Mouse (Mus musculus): ENCODE results near the gene Olfr1225. TPM values are rescaled to one million over a fixed set of nuclear protein-coding genes. Genes with fewer than 3 reads are reported as not detected.

Gene Olfr1225
- not detected for total RNA-seq (2023)

DNA sequence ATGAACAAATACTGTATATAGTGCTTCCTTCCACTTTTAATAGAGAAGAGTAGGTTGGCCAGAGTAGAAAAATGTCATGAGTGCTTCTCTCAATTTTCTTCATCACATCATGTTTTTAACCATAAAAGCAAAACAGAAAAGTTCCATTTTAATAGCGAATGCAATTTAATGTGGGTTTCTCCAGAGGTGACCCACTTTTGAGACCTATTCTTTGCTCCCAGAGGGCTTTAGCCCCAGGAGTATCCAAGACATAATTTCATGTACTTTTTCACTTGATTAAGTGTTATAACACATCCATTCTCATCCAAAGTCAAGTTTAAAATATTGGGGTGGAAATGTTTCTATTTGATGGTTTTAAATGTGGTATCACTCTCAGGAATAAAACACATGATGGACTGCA is at the start of gene Olfr1225:
TSS of gene Olfr1225 (minus strand) at position 101 of the 400 bp plus-strand sequence.

DNA sequence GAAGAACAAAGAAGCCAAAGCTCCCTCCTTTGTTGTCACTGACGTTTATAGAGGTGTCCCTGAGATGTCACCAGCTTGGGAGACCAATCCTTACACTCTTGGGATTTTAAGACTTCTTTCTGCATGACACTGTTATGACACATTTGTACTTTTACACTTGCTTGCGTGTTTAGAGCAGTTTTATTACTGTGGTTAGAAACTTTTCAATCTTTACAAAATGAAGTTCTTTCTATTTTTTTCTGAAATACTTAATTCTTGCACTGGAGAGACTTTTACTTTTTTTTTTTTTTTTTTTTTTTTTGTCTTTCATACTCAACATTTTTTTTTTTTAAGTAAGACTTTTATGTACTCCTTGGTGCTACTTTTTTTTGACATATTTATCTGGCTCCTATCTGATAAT is 25.5 kb upstream of the Olfr1225 start, which contains the start of gene Olfr1226:
TSS of gene Olfr1226 (minus strand) at position 101 of the 400 bp plus-strand sequence.

DNA sequence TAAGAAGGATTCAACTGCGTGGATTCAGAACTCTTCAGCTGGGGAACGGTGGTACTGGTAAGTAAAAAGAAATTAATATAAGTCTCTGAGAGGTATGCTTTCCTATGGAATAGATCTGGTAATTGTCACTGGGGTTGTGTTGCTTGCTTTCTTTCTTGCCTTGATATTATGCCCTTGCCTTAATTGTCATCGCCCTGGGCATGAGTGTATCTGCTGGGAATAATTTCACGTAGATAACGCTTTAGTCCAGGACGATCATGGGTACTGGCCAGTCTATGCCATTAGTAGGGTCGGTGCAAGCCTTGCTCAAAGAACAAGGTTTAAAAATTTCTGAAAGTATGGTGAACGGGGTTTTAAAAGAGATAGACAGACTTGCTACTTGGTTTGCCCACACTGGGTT is 10.5 kb downstream of the Olfr1225 start, which contains the start of gene Olfr1224-ps1:
TSS of gene Olfr1224-ps1 (minus strand) at position 101 of the 400 bp plus-strand sequence.

DNA sequence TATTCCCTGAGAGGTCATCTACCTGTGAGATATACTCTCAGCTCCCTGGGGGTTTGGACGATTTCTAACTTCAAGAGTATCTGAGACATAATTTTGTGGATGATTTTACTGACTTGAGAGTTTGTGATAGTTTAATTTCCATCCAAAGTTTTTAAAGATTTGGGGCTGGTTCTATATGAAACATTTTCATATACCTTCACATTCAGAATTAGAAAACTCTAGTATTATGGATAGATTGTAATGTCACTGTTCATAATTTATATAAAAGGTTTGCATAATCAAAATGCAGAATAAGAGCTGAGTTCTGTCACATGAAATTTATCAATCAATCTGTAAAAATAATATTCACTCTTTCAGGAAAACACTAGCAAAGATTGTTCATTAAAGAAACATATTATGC is 23.0 kb downstream of the Olfr1225 start, which contains the start of gene Olfr1223:
TSS of gene Olfr1223 (minus strand) at position 101 of the 400 bp plus-strand sequence.

DNA sequence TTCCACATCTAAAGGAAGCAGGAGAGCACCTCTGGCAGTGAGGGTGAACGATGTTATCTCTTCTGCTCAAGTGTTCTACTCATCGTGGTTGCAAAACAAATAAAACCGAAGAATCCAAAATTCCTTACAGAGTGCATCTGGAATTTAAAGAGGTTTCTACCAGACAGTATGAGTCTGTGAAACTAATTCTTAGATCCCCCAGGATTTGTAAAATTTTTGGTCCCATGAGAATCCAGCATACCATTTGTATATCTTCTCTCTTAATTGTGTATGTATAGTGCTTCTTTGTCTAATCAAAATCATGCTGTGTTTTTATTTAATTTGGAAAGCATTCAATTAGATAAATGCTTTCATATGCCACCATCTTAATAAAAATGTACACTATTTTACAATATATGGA is 41.5 kb downstream of the Olfr1225 start, which contains the start of gene Olfr1222:
TSS of gene Olfr1222 (minus strand) at position 101 of the 400 bp plus-strand sequence.

Other genes with a start within 250 kb of the Olfr1225 start
- not detected for gene Olfr1211, start 236.6 kb downstream of the Olfr1225 start, total RNA-seq (2023)
- gene Olfr1212, start 220.7 kb downstream of the Olfr1225 start, total RNA-seq (2023), result not detected
- gene Gm13762, start 194.4 kb downstream of the Olfr1225 start, total RNA-seq (2023), result not detected
- gene Olfr1214, start 182.0 kb downstream of the Olfr1225 start, total RNA-seq (2023), result not detected
- not detected for gene Olfr1215, start 167.7 kb downstream of the Olfr1225 start, total RNA-seq (2023)
- gene Olfr1216, start 156.3 kb downstream of the Olfr1225 start, total RNA-seq (2023), result not detected
- not detected for gene Olfr1217, start 142.6 kb downstream of the Olfr1225 start, total RNA-seq (2023)
- not detected for gene Olfr1218, start 113.5 kb downstream of the Olfr1225 start, total RNA-seq (2023)
- gene Olfr1219, start 91.2 kb downstream of the Olfr1225 start, total RNA-seq (2023), result not detected
- gene Olfr1220, start 67.8 kb downstream of the Olfr1225 start, total RNA-seq (2023), result not detected
- not detected for gene Olfr1221, start 57.4 kb downstream of the Olfr1225 start, total RNA-seq (2023)
- not detected for gene Olfr1222, start 41.6 kb downstream of the Olfr1225 start, total RNA-seq (2023)
- gene Olfr1223, start 23.1 kb downstream of the Olfr1225 start, total RNA-seq (2023), result not detected
- not detected for gene Olfr1224-ps1, start 10.6 kb downstream of the Olfr1225 start, total RNA-seq (2023)
- gene Olfr1226, start 25.4 kb upstream of the Olfr1225 start, total RNA-seq (2023), result not detected
- not detected for gene Olfr1228, start 79.4 kb upstream of the Olfr1225 start, total RNA-seq (2023)
- gene Olfr1229, start 113.3 kb upstream of the Olfr1225 start, total RNA-seq (2023), result not detected
- not detected for gene Olfr1230, start 122.6 kb upstream of the Olfr1225 start, total RNA-seq (2023)
- gene Olfr1231, start 132.4 kb upstream of the Olfr1225 start, total RNA-seq (2023), result not detected
- gene Olfr1232, start 155.0 kb upstream of the Olfr1225 start, total RNA-seq (2023), result not detected
- gene Olfr1233, start 167.7 kb upstream of the Olfr1225 start, total RNA-seq (2023), result not detected
- not detected for gene Olfr1234, start 190.2 kb upstream of the Olfr1225 start, total RNA-seq (2023)
- not detected for gene Olfr1238, start 235.0 kb upstream of the Olfr1225 start, total RNA-seq (2023)
- not detected for gene Olfr1239, start 245.7 kb upstream of the Olfr1225 start, total RNA-seq (2023)

Data from neutrophil, adult 59 days (primary cell).